Mouse (Mus musculus) G1E (cell line): ENCODE results near the gene Amz1.

Experiments
- CTCF ChIP-seq: IDR thresholded peaks from 2 replicates; pipeline ENCODE4 v1.5.1; 2012; ENCODE audit warnings: low read depth, low read length, inconsistent platforms, mixed read lengths
- GATA1 ChIP-seq: IDR thresholded peaks from 2 replicates; pipeline ENCODE4 v1.6.1; 2012; ENCODE audit warnings: borderline replicate concordance, low read length, inconsistent platforms, mixed read lengths
- GATA2 ChIP-seq: IDR thresholded peaks from 2 replicates; pipeline ENCODE4 v1.6.1; 2012; ENCODE audit warnings: low read depth, low read length, inconsistent platforms, borderline replicate concordance
- POLR2AphosphoS5 ChIP-seq: IDR thresholded peaks from 2 replicates; pipeline ENCODE4 v1.6.1; 2012; ENCODE audit warnings: low read depth, low read length, inconsistent platforms; ENCODE audit not compliant: insufficient replicate concordance
- TAL1 ChIP-seq: conservative IDR thresholded peaks from 2 replicates; pipeline ENCODE4 v1.6.1; 2012; ENCODE audit warnings: low read depth, low read length, inconsistent platforms, mixed read lengths

- TF ChIP-seq CTCF (no peak), GATA1 (no peak), TAL1 (no peak), POLR2AphosphoS5 (no peak), GATA2 (no peak)
These were observed 46.8 kb upstream of the Amz1 start for GRCm38 (mm10) chr5:140677137-140677536.
